Mouse (Mus musculus): Measurements from ENCODE around the gene Zgpat.

The Zgpat gene

GRCm38 (mm10) chr2:181384919-181385391, 20.2 kb downstream of the Zgpat start:
- DNase-seq (ENCODE audit: low read depth, low spot score) = no peak

GRCm38 (mm10) chr2:181385885-181386284, 21.2 kb downstream of the Zgpat start:
- peak; percentile 54 for DNase-seq (ENCODE audit: low read depth, low spot score)

DNA sequence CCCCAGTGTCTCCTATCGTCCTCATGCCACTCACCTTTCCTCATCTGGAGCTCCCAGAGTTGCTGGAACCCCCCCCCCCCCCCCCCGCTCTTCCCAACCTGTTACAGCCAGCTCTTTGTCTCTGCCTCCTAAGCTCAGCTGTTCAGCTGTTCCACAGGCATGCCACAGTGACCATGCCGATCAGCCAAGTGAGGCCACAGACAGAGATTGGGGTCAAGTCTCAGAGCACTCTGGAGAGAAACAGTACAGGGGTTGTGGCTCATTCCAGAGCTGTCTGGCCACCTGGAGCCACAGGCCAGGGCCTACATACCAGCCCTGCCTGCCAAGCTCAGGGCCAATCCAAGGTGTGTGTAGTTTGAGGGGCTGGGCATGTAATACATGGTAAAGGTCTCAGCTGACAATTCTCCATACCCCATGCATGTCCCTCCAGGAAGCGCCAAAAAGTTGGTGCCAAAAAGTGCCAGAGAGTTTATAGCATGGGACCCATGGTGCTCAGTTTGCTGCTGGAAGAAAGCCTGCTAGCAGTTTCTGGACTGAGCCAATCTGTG, 22.0 kb downstream of the Zgpat start:
- no peak for DNase-seq (ENCODE audit: low read depth, low spot score)

DNA sequence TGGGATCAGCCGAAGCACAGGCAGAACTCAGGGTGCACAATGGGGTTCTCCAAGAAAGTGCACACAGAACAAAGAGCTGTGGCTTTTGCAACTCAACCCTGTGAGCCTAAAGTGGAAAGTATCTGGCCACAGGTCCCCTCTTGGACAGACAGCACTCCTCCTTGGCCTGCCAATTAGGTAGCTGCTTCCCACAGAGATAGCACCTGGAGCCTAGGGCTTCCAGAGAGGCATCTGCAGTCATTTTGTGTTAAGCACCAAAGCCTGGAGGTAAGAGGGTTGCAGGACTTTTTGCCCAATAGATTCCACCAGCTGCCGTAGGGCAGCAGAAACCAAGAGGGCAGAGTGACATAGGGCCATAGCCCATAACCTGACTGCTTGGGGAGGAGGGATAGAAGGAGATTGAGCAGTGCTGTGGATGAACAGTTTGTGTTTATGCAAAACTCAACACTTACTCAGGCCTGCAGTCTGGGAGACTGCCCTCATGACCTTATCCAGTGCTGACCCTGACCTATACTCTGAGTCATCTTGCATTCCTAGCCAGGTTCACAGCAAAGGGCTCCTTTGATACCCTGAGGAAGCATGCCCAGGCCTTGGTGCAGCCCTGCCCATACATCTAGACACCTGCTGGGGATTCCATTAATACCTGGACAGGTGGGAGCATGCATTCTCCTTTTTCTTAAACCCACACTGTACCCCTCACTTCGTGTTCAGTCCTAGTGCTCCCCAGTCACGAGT, 25.6 kb downstream of the Zgpat start:
- no peak for DNase-seq (ENCODE audit: low read depth, low spot score)

DNA sequence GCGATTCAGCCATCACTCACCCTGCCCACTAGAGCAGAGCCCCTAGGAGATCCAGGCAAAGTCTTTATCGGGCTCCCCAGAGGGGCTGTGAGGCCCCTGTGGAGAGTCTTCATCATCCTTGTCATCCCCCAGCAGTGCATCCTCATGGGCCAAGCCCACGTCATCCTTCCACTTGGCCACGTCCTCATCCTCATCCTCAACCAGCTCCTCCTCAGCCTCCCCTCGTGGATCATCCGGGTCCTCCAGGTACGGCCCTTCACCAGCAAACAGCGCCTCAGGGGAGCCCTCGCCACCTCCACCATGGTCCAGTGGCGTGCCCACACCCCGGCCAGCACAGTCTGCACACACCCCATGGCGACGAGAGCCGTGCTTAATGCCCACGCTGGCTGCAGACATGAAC, 26.3 kb downstream of the Zgpat start:
- no peak for DNase-seq (ENCODE audit: low read depth, low spot score)

GRCm38 (mm10) chr2:181391541-181391940, 26.8 kb downstream of the Zgpat start:
- DNase-seq (ENCODE audit: low read depth, low spot score) = no peak

GRCm38 (mm10) chr2:181392600-181393213, 28.0 kb downstream of the Zgpat start:
- peak; percentile 69 for DNase-seq (ENCODE audit: low read depth, low spot score)

GRCm38 (mm10) chr2:181394086-181394485, 29.4 kb downstream of the Zgpat start:
- no peak for DNase-seq (ENCODE audit: low read depth, low spot score)

DNA sequence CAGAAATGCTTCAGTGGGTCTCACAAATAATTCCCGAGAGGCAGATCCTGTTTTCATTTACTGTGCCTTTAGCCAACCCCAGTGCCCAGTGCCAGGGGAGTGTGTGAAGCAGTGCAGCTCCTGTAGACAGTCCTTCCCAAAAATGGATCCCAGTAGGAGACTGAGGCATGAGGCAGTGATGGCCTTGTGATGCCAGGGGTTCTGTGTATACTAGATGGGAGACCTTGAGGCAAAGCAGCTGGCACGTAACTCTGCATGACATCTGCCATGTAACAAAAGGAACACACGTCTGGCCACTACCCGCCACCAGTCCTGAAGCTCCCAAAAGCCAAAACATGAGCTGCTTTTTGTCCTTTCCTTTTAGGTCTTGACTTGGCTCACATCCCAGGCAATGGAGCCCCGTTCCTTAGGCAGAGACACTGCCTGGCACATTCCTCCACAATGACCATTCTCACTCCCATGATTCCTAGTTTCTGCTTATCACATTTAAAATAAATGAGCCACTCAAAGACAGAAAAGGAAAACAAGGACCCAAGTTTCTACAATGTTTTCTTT, 32.6 kb downstream of the Zgpat start:
- DNase-seq (ENCODE audit: low read depth, low spot score) = no peak

DNA sequence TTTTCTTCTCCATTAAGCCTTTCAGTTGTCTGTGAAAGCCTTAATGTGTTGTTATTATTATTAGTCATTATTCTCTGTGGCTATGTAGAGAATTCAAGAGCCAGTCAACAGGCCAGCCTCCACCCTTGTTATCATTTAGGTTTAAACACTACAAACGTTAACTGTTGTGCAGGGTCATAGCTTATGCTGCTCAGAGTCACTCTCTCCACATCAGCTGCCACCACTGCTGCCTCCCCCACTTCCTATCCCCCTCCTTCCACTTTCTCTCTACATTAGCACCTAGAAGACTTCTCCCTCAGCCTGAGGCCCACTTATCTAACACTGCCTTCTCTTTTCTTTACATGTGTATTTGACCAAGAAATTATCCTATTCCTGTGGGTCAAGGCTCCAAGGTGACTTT, 36.8 kb downstream of the Zgpat start:
- DNase-seq (ENCODE audit: low read depth, low spot score) = no peak

GRCm38 (mm10) chr2:181403722-181404121, 39.0 kb downstream of the Zgpat start:
- no peak for DNase-seq (ENCODE audit: low read depth, low spot score)

- no peak for DNase-seq (ENCODE audit: low read depth, low spot score)
These were observed 44.9 kb downstream of the Zgpat start for GRCm38 (mm10) chr2:181409643-181410042.

- peak; percentile 39 for DNase-seq (ENCODE audit: low read depth, low spot score)
These were observed 46.2 kb downstream of the Zgpat start for GRCm38 (mm10) chr2:181410760-181411473.

DNA sequence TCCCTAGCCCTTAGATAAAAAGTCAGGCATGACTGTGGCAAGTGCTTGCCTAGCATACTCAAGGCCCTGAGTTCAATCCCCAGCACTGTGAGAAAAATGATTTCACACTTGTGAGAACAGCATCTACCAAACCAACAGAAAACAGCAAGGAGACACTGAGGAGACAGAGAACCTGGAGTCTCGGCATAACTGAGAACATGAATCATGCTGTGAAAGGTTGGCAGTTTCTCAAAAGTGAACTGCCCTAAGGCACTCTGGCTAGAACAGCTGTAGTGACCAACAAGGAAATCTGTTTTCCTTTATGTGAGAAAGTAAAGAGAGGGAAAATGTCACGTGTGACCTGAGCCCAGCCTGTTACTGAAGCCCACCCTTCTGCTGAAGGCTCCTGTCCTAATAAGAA, 48.4 kb downstream of the Zgpat start:
- DNase-seq (ENCODE audit: low read depth, low spot score) = no peak

DNA sequence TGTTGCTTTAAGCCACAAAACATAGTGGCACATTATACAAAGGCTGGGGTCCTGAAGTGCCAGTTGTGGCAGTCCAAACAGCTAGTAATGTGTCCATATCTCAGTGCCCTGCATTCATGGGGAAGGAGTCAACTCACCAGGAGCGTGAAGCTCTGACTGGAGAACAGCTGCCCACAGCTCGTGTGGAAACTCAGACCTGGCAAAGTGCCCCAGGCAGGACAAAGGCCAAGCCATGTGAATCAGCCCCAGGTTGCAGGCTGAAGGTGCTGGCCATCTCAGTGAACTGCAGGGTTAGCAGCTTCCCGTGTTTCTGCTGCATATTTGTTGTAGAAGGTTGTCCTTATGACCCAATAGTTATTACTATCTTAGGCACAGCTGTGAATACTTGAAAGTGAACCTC, 51.2 kb downstream of the Zgpat start:
- DNase-seq (ENCODE audit: low read depth, low spot score) = no peak

- DNase-seq (ENCODE audit: low read depth, low spot score) = no peak
These were observed 54.6 kb downstream of the Zgpat start for GRCm38 (mm10) chr2:181419359-181419758.

DNA sequence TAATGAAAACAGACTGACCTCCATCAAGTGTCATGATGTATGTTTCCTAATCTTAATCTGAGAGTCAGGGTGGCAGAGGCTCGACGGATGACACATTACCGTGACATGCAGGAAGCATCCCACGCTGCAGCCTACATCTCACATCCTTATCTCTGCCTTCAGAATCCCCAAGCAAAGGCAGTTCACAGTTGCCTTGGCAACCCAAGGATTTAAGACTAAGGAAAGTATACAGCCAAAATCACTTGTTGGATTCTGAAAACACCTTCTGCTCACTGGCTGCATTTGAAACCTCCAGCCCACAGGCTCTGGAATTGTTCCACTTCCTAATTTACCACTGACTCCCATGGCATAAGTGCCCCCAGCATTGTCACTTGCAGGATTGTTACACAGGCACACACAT, 55.7 kb downstream of the Zgpat start:
- DNase-seq (ENCODE audit: low read depth, low spot score) = peak; percentile 91

- no peak for DNase-seq (ENCODE audit: low read depth, low spot score)
These were observed 56.3 kb downstream of the Zgpat start for GRCm38 (mm10) chr2:181420903-181421638.

GRCm38 (mm10) chr2:181423834-181424233, 59.1 kb downstream of the Zgpat start:
- DNase-seq (ENCODE audit: low read depth, low spot score) = no peak
